Mouse (Mus musculus): ENCODE measurements around the gene Mgat2. TPM values are rescaled to one million over a fixed set of nuclear protein-coding genes. Genes with fewer than 3 reads are reported as not detected.

Mgat2 gene
- total RNA-seq, 4 experiments from 2014 or later: 26.7 to 28.9 (median 27.3) TPM

DNA sequence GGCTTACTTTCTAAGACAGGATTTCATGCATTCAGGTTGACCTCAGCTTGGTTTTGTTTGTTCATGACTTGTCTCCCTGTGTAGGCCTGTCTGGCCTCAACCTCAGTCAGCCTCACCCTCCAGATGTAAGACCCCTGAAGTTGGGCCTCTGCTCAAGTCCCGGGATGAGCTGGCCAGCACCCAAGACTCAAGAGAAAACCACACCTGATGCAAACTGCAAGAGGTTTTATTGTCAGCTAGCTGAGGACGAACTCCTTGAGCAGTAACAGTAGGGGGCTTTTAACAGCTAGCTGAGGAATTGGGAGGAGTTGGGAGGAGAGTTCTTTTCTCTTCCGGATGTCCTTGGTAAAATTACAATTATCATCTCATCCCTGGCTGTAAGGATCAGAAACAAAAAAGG, 6.4 kb upstream of the Mgat2 start:
- DNase-seq (ENCODE audit: low spot score in 2 of 2): no peak

DNA sequence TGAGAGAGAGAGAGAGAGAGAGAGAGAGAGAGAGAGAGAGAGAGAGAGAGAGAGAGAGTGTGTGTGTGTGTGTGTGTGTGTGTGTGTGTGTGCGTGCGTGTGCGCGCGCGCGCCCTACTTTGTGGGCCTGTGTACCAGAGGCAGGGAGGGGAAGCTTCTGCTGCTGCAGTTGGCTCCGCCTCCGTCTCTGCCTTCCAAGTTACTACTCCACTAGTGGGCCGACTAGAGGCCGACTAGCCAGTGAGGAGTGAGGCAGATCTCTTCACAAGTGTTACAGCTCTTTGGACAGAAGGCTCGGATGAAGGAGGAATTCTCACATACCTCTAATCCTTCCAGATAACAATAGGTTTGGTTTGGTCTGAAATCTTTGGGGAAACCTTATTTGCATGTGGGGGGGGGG, 4.6 kb upstream of the Mgat2 start:
- DNase-seq (ENCODE audit: low spot score in 2 of 2): no peak

DNA sequence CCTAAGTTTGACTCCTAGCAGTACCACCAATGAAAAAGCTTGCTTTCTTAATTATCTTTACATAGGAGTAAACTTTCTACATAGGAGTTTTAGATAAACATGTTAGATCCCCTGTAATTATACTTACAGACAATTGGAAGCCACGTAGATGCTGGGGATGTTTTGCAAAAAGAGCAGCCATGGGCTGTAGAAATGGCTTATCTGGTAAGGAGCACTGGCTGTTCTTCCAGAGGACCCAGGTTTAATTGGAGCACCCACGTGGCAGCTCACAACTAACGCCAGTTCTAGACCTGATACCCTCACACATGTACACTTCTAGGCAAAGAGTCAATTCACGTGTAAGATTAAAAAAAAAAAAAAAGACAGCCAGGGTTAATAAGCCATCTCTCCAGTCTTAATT, 2.2 kb upstream of the Mgat2 start:
- no peak for DNase-seq (ENCODE audit: low spot score in 2 of 2)

DNA sequence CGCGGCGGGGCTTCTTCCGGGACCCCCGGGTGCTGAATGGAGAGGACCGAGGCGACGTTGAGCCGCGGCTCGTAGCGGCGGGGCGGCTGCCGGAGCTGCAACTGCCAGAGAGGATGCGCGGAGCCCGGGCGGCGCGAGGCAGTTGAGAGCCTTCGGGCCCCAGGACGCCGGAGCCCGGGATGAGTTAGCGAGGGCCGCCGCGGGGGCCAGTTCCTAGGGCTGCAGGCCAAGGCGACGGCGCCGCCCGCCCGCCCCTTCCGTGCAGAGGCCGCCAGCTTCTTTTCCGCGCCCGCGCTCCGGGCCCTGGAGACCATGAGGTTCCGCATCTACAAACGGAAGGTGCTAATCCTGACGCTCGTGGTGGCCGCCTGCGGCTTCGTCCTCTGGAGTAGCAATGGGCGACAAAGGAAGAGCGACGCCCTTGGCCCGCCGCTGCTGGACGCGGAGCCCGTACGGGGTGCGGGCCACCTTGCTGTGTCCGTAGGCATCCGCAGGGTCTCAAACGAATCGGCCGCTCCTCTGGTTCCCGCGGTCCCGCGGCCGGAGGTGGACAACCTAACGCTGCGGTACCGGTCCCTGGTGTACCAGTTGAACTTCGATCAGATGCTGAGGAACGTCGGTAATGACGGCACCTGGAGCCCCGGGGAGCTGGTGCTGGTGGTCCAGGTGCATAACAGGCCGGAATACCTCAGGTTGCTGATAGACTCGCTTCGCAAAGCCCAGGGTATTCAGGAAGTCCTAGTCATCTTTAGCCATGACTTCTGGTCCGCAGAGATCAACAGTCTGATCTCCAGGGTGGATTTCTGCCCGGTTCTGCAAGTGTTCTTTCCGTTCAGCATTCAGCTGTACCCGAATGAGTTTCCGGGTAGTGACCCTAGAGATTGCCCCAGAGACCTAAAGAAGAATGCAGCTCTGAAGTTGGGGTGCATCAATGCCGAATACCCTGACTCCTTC, 662 bp downstream of the Mgat2 start:
- peak in 1 of 2 experiments; percentile 32 for DNase-seq (ENCODE audit: low spot score in 2 of 2)

DNA sequence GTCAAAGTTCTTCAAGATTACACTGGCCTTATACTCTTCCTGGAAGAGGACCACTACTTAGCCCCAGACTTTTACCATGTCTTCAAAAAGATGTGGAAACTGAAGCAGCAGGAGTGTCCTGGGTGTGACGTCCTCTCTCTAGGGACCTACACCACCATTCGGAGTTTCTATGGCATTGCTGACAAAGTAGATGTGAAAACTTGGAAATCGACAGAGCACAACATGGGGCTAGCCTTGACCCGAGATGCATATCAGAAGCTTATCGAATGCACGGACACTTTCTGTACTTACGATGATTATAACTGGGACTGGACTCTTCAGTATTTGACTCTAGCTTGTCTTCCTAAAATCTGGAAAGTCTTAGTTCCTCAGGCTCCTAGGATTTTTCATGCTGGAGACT, 1.4 kb downstream of the Mgat2 start:
- DNase-seq (ENCODE audit: low spot score in 2 of 2): no peak

DNA sequence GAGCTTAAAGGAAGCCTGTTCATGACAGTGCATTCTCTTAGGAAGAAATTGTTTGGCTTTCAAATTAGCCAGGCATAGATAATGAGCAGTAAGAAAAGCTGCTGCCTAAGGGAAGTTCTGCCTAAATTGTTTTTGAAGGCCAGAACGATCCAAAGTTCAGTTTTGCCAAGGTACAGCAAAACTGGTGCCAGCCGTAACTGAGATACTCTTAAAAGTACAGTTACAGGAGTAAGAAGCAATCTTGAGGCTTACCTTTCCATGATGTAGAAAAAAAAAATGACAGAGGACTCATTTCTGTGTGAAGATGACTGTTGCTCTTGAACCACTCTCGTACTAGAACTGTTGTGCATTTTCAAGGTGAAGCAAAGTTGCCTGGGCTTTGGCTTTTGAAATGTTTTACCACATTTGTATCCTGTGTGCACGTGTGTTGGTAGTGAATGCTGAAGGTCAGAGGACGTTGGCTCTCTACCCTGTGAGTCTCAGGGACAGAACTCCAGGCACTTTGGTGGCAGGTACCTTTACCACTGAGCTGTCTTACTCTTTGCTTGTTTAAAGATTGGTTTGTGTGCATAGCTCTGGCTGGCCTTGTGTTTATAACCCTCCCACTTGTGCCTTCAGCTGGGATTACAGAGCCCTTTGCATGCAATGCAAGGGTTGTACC, 3.0 kb downstream of the Mgat2 start:
- DNase-seq (ENCODE audit: low spot score in 2 of 2): no peak

DNA sequence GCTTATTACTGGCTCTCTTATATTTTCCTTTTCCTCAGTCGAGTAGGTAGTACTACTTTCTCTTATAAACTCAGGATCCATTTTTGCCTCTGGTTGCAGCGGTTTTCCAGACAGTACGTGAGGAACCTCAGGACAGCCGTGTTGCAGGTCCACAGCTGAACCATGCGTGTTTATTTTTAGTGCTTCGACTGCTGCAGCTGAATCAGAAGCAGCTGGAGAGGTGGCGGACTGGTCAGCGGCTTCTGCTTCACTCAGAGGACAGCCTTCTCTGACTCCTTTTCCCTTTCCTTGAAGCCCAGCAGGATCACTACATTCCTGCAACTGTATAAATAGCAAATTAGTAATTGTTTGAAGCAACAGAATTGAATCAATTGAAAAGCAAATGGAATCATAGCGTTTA, 6.1 kb downstream of the Mgat2 start:
- DNase-seq (ENCODE audit: low spot score in 2 of 2): no peak

DNA sequence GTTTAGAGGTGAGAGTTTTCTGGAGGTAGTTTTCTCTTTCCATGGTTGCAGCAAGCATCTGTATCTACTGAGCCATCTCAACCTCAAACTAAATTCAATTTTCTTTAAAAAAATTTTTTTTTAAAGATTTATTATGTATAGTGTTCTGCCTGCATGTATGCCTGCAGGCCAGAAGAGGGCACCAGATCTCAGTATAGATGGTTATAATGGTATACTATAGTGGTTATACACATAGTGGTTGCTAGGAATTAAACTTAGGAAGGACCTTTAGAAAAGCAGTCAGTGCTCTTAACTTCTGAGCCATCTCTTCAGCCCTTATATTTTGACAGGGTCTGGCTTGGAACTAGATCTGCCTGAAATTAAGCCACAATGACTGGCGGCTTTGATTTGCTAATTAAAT, 6.6 kb downstream of the Mgat2 start:
- DNase-seq (ENCODE audit: low spot score in 2 of 2): no peak

DNA sequence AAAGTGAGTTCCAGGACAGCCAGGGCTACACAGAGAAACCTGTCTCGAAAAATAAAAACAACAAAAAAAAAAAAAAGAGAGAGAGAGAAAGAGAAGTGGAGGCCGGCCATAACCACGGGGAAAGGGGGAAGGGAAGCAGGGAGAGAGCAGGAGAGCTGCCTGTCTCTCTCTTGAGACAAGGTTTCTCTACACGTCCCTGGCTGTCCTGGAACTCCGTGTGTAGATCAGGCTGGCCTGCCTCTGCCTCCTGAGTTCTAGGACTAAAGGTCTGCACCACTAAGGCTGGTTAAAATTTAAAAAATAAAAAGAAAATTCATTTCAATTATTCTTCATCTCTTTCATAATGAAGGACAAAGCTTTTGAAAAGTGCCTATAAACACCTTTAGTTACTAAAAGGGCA, 7.4 kb downstream of the Mgat2 start:
- DNase-seq (ENCODE audit: low spot score in 2 of 2): no peak

DNA sequence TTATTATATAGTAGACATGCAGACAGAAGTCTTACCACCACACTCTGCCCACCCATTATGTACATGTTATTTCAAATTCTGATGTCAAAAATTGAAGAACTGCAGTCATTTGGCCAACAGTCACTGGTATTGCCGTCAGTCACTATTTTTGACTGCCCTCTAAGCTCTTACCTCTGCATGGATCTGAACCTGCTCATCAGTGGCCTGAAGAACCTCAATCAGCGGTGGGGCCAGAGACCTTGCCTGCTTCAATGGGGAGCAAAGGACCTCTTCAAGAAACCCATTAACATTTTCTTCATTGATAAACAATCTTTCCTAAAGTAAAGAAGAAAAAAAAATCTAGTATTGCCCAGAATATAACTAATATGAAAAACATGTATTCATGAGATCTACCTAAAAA, 8.7 kb downstream of the Mgat2 start:
- no peak for DNase-seq (ENCODE audit: low spot score in 2 of 2)

DNA sequence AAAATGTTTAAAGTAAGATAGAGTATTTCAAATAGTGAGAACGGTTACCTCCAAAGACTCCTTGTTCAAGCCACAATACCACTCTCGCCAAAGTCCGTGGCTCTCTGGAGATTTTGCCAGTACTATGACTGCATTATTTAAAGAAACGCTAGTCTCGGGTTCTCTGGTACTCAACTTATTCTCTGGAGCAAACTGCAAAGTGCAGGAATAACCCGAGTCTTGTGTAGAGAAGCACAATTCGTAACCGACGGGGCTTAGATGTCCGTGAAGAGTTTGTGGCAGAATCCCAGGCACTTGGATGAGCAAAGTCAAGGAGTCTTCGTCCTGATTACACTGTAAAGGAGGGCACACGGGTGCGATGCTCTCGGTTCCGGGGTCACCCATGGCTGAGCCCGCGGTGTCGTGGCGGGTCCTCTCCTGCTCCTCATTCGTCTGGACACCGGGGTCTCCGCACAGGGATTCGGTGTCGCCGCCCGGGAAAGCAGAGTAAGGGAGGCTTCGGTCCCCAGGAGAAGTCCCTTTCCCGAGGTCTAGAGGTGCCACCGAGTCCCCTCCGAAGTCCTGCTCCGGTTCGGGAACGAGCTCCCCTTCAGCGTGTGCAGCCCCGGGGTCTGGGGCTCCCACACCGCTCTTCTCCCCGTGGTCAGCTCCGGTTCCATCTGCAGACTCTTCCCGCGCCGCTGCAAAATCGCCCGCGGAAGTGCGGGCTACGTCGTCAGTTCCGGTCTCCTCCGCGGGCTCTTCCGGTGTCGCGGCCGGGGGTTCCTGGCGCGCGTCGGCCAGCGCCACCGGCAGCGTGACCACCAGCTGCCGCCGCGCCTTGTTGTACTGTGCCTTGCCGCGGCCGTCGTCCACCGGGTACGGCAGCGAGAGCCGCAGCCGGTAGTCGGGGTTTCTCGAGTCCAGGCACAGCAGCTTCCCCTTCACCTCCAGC, 12.8 kb downstream of the Mgat2 start, which contains the start of gene Gm49383:
TSS of gene Gm49383 (minus strand) at position 661 of the 934 bp plus-strand sequence.
- DNase-seq (ENCODE audit: low spot score in 2 of 2): peak; percentile 50 to 58

DNA sequence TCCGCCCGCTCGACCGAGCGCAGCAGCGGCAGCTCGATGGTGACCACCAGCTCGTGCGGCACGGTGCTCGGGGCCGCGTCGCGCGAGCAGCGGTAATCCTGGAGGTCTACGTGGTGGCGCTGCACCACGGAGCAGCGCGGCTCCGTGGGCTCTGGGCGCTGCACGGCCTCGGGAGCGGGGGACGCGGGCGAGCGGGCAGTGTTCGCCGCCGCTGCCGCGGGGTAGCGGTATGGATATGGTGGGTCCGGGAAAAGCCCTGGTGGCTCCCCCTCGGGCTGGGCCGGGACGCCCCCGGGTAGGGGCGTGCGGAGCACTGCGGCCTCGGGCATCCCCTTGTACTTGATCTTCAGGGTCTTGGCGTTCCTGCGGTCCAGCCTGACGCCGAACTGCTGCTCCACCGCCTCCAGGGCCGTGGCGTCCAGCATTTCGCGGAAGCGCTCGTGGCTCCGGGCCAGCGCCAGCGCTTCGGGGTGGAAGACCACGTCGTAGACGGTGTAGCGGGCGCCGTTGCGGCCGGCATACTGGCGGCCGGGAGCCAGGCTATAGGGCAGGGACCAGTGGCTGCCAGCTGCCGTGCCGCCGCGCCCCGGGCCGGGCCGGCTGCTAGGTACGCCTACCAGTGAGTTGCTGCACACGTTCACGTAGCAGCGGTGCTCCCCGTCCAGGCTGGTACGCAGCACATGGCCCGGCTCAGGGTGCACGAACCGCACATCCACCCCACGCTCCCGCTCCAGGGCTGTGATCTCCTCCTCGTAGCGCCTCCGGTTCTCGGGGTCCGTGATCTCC, 13.6 kb downstream of the Mgat2 start:
- DNase-seq (ENCODE audit: low spot score in 2 of 2): no peak

DNA sequence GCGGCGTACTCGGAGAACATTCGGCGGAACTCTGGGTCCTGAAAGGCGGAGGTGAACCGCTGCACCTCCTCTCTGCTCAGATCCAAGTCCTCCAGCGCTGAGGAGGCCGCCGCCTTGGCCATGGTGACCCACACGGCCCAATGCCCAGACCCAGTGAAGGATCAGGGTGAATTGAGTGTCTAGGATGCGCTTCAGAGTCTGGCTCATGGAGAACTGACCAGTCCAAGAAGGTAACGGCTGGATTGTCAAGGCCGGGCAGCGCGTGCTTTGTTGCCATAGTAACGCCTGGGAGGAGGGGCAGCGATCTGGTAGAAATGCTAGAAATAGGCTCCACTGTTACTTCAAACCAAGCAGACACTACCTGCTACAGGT, 14.2 kb downstream of the Mgat2 start, which contains the start of gene Dnaaf2:
TSS of gene Dnaaf2 (minus strand) at position 266 of the 372 bp plus-strand sequence.
- DNase-seq (ENCODE audit: low spot score in 2 of 2): peak; percentile 49 to 54

DNA sequence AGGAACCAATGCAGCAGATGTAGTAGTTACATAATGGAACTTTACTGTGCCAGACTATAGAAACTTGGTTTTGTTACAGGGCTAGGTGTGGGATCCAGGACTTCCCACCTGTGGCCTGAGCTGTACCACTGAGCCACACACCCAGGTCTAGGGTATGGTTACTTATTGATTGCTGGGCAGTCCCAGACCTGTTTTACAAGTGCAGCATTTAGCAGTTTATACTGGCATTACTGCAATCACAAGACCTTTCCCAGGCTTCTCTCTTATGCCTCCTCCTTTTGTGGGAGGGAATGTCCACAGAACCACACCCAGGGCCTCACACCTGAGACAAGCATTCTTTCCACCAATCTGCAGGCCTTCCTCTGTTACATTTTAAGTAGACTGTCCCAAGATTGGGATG, 15.0 kb downstream of the Mgat2 start:
- no peak for DNase-seq (ENCODE audit: low spot score in 2 of 2)

DNA sequence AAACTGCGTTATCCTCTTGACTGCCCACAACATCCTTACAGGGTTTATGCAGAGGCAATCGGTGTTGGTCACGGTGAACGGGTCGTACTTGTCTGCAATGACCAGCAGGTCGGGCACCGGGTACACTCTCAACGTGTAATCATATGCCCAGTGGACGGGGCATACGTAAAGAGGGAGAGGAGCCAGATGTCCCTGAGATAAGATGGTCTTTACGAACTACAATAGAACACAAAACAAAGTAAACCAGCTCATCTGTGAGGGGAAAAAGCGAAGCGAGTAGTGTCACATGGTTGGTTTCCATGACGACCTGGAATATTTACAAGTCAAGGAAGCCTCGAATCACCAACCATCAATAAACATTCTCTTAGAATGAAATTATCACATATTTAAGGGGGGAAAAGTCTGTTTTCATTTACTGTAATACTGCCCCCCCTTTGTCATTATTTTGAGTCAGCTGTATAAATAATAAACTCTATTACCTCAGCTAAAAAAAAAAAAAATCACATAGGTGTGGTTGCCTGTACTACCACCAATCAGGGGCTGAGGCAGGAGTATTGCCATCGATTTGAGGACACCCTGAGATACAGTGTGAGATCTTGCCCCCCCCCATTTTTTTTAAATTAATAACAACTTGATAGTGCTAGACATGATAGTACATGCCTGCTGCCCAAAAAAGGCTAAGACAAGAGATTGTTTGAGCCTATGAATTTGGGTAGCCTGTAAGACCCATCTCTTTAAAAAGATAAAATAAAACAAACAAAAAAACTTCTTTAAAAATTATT, 20.3 kb downstream of the Mgat2 start, which contains the start of gene Gm49384:
TSS of gene Gm49384 (minus strand) at position 216 of the 782 bp plus-strand sequence.
- DNase-seq (ENCODE audit: low spot score in 2 of 2): no peak

DNA sequence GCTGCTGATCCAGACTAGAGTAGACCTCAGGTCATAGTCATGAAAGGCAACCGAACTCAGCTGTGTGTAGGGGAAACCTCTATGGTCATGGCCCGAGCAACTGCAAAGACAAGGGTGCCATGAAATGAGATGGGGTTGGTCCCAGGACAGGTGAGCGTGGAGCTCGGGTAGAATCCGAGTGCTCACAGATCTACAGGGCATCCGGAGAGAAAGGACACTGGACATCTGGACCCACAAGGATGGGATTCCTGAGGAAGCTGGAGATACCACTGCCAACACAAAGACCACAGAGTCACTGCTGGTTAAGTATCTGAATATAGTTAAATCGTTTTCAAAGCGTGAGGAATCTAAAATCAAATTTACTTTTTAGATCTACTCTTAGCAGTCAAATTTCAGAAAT, 23.4 kb downstream of the Mgat2 start:
- DNase-seq (ENCODE audit: low spot score in 2 of 2): no peak

DNA sequence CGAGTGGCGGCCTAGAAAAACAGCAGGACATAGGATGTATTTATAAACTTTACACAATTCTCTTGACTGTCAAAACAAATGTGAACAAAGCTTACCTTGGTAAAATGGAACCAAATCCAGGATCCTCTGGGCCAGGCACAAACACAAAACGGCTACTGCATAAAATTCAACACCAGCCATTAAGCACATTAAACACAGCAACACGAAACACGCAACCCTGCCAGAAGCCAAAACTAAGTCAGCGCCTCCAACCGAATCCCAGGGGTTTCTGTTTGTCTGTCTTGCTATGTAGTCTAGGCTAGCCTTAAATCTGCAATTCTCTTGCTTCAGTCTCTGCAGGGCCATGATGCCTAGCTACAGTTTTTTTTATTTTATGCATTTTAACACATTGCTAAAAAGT, 24.0 kb downstream of the Mgat2 start:
- DNase-seq (ENCODE audit: low spot score in 2 of 2): no peak

DNA sequence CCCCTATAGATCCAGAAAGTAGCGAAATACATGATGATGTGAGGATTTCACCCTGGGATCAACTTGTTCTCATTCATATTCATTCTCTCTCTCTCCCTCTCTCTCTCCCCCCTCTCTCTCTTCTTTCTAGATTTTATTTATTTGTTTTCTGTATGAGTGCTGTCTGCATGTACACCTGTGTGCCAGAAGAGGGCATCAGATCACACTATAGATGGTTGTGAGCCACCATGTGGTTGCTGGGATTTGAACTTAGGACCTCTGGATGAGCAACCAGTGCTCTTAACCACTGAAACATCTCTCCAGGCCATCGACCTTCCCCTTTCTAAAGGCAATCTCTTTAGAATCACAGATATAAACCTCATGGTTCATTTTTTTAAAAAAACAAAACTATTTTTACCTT, 24.6 kb downstream of the Mgat2 start:
- no peak for DNase-seq (ENCODE audit: low spot score in 2 of 2)

DNA sequence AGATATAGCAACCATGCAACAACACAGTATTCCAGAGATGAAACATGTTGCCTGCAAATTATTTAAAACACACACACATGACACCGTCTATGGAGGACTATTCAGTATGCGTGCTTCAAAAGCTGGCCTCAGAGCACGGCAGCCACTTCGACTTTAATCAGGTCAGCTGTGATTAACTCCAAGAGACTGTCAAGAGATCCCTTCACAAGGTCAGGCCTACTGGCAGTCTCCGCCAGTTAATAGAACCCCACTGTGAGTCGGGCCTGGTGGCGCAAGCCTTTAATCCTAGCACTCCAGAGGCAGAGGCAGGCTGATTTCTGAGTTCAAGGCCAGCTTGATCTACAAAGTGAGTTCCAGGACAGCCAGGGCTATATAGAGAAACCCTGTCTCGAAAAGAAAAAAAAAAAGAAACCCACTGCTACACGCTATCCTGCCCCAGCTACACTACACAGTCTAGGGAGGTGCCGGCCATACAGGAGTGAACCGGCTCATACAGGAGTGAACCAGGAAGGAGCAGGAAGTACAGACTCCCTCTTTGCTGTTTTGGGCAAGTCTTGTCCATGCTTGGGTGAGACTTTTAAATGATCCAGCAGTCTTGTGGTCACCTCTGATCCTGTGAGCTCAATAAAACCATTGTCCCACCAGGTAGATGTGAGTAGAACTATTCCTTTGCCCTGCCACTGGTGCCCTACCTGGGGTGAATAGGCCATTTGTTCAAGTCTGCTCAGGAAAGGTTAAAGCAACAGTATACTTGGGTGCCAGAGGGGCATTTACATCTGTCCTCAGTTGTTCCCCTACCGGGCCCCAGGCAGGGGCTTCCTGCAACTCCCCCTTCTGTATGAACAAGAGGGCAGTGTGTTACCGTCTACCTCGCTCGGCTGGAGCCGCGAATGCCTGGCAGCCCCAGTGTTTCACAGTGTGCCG, 26.4 kb downstream of the Mgat2 start:
- DNase-seq (ENCODE audit: low spot score in 2 of 2): no peak

Data from layer of hippocampus, adult 8-10 months (tissue).